1 mouse cellular context compared by ENCODE assay signal in genomic region chr5:105140089-105140810, GRCm38 (mm10).
TF ChIP-seq lines count a peak whose summit lies in the region.

No protein-coding gene starts in this region.

TF ChIP-seq in CH12.LX, 34 proteins besides CTCF, POLR2A, EP300 and RAD21:
- 0 out of 2 replicates have a peak, but pooled peaks have one; percentile 0 for TF ChIP-seq MXI1 (IDR thresholded peaks at IDR 0.05; ENCODE audit: low read depth, low read length)
